Mouse (Mus musculus) CD4-positive naive resting alpha-beta T cell, adult 57 days (primary cell): Measurements from ENCODE around the gene Ppara. TPM values are rescaled to one million over a fixed set of nuclear protein-coding genes. Genes with fewer than 3 reads are reported as not detected.

Experiments
- total RNA-seq: library from RNA; stranded (reverse); gene quantifications from one replicate; pipeline ENCODE4 v1.2.4, GENCODE M21; 2023

The Ppara gene
- not detected for total RNA-seq

DNA sequence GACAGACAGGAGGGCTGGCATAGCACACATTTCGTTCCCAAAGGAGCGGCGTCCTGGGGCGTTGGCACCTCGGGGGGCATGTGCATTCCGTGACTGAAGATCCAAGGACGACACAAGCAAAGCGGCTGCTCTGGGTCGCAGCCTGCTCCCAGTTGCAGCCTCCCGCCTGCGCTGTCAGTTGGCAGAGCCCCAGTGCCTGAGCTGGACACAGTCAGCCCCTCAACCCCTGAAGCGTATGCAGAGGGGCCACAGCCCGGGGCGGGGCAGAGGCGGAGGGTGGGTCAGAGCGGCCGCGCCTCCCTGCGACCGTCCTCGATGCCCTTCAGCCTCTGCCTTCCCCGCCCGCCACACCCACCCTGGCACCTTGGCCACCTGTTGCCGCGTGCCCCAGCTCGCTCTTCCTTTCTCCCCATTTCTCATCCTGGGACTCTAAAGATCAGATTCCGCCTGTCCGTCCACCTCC is at the start of gene Ppara:
Gene Ppara, plus strand, starts transcription at position 413 of the 463 bp plus-strand sequence.

DNA sequence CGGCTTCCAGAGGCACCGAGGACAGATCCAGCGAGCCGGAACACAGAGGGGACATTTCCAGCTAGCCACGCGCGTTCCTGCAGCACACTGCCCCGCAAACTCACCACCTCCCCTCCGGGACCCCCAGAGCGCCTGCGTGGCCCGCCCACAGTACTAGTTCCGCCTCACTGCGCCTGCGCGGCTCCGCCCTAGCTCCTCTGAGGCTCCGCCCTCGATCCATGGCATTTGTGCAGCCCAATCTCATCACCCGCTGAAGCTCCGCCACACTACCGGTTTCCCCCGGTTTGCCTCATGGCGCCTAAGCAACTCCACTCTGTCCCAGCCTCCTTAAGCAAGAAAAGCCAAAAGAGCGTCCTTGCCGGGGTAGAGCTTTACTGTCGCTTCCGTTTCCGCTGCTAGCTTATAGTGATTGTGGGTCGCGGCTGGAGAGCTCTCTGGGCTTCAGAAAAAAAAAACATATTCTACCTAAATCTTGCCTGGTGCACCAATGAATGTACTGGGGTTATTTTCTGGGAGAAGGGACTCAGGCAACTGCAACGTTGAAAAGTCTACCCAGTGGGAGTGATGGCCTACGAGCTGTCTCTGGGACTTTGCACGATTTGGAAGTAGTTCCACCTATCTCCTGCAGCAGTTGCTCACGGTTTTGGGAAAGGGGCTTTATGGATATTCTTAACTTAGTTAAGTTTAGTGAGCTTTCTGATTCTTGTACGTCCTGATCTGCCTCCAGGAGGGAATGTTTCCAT is 76.9 kb downstream of the Ppara start, which contains the start of gene Cdpf1:
Gene Cdpf1, minus strand, starts transcription at position 163 of the 743 bp plus-strand sequence.

DNA sequence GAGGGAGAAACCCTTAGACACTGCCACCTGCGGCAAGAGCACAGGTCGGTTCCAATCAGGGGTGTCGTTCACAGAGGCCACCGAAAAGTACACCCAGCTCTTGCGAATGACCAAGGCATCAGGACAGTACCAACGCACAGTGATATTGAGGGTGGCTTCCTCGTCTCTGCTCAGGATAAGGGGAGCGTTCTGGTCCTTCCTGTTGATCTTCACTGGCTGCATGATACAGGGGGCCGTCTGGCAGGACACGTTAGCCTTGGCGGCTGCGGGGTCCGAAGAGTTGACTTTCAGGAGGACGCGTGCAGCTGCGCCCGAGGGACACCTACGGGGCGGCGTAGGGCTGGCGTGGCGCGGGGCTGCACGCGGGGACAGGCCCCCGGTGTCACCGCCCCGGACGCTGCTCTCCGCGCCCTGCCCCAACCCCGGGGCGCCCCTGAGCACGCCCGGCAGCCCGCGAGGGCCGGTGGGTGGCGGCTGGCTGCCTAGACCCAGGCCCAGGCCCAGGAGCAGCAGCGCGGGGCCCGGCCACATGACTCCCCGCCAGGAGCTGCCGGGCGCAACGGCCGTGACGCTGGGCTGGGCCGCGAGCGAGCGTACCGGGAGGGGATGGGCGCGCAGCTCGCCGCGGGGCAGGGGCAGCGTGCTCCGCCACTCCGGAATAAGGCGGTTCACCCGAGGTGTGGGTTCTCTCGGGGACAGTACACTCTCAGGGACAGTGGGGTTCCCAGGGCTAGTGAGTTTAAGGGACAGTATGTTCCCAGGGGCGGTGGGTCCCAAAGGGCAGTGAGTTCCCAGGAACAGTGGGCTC is 86.6 kb downstream of the Ppara start, which contains the start of gene Pkdrej:
Gene Pkdrej, minus strand, starts transcription at position 532 of the 808 bp plus-strand sequence.

DNA sequence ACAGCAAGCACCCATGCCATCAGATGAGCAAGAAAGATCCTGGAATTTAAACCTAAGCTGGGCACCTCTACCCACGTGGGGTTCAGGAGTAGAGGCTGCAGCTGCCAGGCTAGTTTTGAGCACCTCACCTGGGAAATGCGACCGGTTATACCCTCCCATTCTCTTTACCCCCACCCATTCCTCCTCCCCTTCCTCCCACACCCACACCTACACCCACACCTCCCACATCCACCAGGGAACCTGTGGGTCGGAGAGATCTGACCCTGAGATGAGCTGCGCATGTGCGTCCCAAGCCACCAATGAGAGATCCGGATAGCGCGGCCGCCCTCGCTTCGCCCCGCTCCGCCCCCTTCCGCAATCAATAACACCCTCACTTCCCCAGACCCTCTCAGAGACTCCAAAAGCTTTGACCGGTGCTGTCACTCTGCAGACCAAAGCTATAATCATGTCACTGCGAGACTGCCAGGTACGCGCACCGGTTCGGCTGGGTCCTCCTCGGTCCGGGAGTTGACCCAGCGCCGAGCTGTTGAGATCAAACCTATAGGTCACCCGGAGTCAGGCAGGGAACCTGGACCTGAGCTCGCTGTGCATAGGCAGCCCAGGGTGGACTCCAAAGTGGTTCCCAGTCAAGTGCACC is 97.3 kb downstream of the Ppara start, which contains the start of gene Ttc38:
Gene Ttc38, plus strand, starts transcription at position 353 of the 637 bp plus-strand sequence.

Other genes starting within 250 kb of the Ppara start
- not detected for gene 7530416G11Rik, start 231.8 kb upstream of the Ppara start, total RNA-seq
- gene Wnt7b, start 152.5 kb upstream of the Ppara start, total RNA-seq: not detected
- gene Cdpf1, start 76.7 kb downstream of the Ppara start, total RNA-seq: 22.3 TPM
- gene Pkdrej, start 86.8 kb downstream of the Ppara start, total RNA-seq: not detected
- gene Ttc38, start 97.3 kb downstream of the Ppara start, total RNA-seq: 16.2 TPM
- 2.4 TPM for gene Gtse1, start 124.8 kb downstream of the Ppara start, total RNA-seq
- 37.6 TPM for gene Trmu, start 144.3 kb downstream of the Ppara start, total RNA-seq